ENCODE assay signal across 8 mouse cellular contexts in genomic region chr4:68955621-68956020, GRCm38 (mm10). TPM values are rescaled to one million over a fixed set of nuclear protein-coding genes. Genes with fewer than 3 reads are reported as not detected.
DNase-seq lines count a peak whose midpoint lies in the region; ATAC-seq and TF ChIP-seq lines count a peak whose summit lies in the region.

No protein-coding gene starts in this region.

- no peak for TF ChIP-seq POLR2A in liver, adult 2 months (IDR thresholded peaks at IDR 0.05; ENCODE audit: extremely low read depth, insufficient read depth, low read length)

- CTCF ChIA-PET in Patski (lab: Charles Lee): interaction anchor here (1.5 kb wide), 1 partner anchor 1573 kb away, joined by 3 read pairs; no protein-coding TSS in a partner anchor

- in situ Hi-C loops in Patski (cut with MboI; ENCODE audit: low pct_unique_long_range_greater_than_20kb): no loop called here

- POLR2A ChIA-PET in Patski (lab: Charles Lee): no interaction called here

- peak; percentile 17 for DNase-seq in kidney, adult 18-20 months
- no peak for DNase-seq in kidney, adult 11 months
- peak; percentile 6 for DNase-seq in Patski (ENCODE audit: low read depth, low spot score)
- DNase-seq in embryo, embryonic 10.5 days (ENCODE audit: low spot score): peak; percentile 85
- peak; percentile 3 for DNase-seq in liver, adult 2 months (ENCODE audit: extremely low read depth, low read depth, low spot score)
- peak; percentile 5 to 44 for DNase-seq in urinary bladder, postnatal 36 days (ENCODE audit: low spot score in 2 of 2)
- no peak for DNase-seq in thymus, postnatal 36 days
- no peak for DNase-seq in right cerebral cortex, adult 18-20 months

- no peak overlapping the region for H3K4me3 ChIP-seq in liver, adult 2 months (ENCODE audit: insufficient read depth, low read depth, low read length)

- WGBS in liver, adult 2 months: 6% methylated on average over 4 of the region's 4 CpGs

- no peaks in the 10 kb centered on the region for H3K4me1 ChIP-seq in liver, adult 2 months (ENCODE audit: control insufficient read depth, insufficient read depth, low read length)

- H3K79me2 ChIP-seq in liver, adult 2 months (ENCODE audit: control insufficient read depth, insufficient read depth, low read length): no peaks in the 10 kb centered on the region

- H3K27ac ChIP-seq in liver, adult 2 months (replicated peaks; ENCODE audit: insufficient read depth, low read depth, low read length): no peak overlapping the region

- no peak for TF ChIP-seq CTCF in Patski (IDR thresholded peaks at IDR 0.05)
- no peak for TF ChIP-seq CTCF in liver, adult 2 months (IDR thresholded peaks at IDR 0.05; ENCODE audit: low read depth, low read length)

- no peaks in the 10 kb centered on the region for H3K27me3 ChIP-seq in Patski
- H3K27me3 ChIP-seq in liver, adult 2 months (ENCODE audit: control insufficient read depth, insufficient read depth, low read length): peaks cover 5% of the 10 kb centered on the region; the same call in 1 of the 2 replicates

- no peak overlapping the region for H3K9ac ChIP-seq in liver, adult 2 months (ENCODE audit: low read depth, low read length)

- ATAC-seq in Patski: no peak

- no peaks in the 10 kb centered on the region for H3K36me3 ChIP-seq in liver, adult 2 months (ENCODE audit: control insufficient read depth, insufficient read depth, low read length)

RNA-seq across cellular contexts. Expression of gene Brinp1, which starts 1.4 kb away (rescaled TPM):
- not detected for polyA plus RNA-seq in Patski (2021)
- 0.07 TPM in 1 of 2 replicates, not detected in the other for total RNA-seq in liver, adult 2 months (2014; rRNA removed)
- polyA plus RNA-seq in liver, adult 2 months (2012; rRNA removed): not detected in 2 replicates

Comparison
In these comparisons a context has a peak if more than half of its experiments do, and no peak if none do; other contexts are left out.
1. DNase-seq: peak in kidney, adult 18-20 months (single experiment), Patski (single experiment), embryo, embryonic 10.5 days (single experiment), liver, adult 2 months (single experiment) and urinary bladder, postnatal 36 days (2 of 2); none in kidney, adult 11 months (single experiment), thymus, postnatal 36 days (0 of 2) and right cerebral cortex, adult 18-20 months (single experiment).